In genomic region chr16:91648220-91648550, GRCm38 (mm10) we compare ENCODE assay signal across 7 mouse cellular contexts. TPM values are rescaled to one million over a fixed set of nuclear protein-coding genes. Genes with fewer than 3 reads are reported as not detected.
DNase-seq lines count a peak whose midpoint lies in the region; ATAC-seq and TF ChIP-seq lines count a peak whose summit lies in the region.

No protein-coding gene starts in this region.

- H3K4me3 ChIP-seq in intestine, postnatal 0 days (ENCODE audit: low read depth, low read length): peak overlapping the region; percentile 80
- peak overlapping the region; percentile 75 for H3K4me3 ChIP-seq in limb, embryonic 13.5 days
- peak overlapping the region; percentile 82 for H3K4me3 ChIP-seq in midbrain, embryonic 15.5 days

- WGBS in intestine, postnatal 0 days: under 1% methylated on average over 23 of the region's 25 CpGs
- WGBS in limb, embryonic 13.5 days: under 1% methylated on average over 25 of the region's 25 CpGs
- under 1% methylated on average over 25 of the region's 25 CpGs for WGBS in midbrain, embryonic 15.5 days

- intact Hi-C loops in gastrocnemius, postnatal 14 days (cut with DNase I; ENCODE audit: low total_unique reads): no loop called here

- peak overlapping the region; percentile 93 for H3K4me2 ChIP-seq in intestine, postnatal 0 days (replicated peaks; ENCODE audit: low read depth)
- H3K4me2 ChIP-seq in limb, embryonic 13.5 days (replicated peaks): peak overlapping the region; percentile 87
- peak overlapping the region; percentile 92 for H3K4me2 ChIP-seq in midbrain, embryonic 15.5 days

- no peaks in the 10 kb centered on the region for H3K9me3 ChIP-seq in intestine, postnatal 0 days (ENCODE audit: control insufficient read depth)
- no peaks in the 10 kb centered on the region for H3K9me3 ChIP-seq in limb, embryonic 13.5 days
- H3K9me3 ChIP-seq in midbrain, embryonic 15.5 days: no peaks in the 10 kb centered on the region

- peak; percentile 71 for DNase-seq in adrenal gland, adult 8-10 months
- DNase-seq in gastrocnemius, postnatal 14 days: peak; percentile 86
- DNase-seq in spleen, postnatal 14 days (ENCODE audit: low spot score in 2 of 2): peak; percentile 73 to 75

- H3K36me3 ChIP-seq in intestine, postnatal 0 days (ENCODE audit: control insufficient read depth, insufficient read depth): peaks cover 13% of the 10 kb centered on the region
- H3K36me3 ChIP-seq in limb, embryonic 13.5 days: peaks cover 17% of the 10 kb centered on the region
- peaks cover 9% of the 10 kb centered on the region; the same call in 1 of the 2 replicates for H3K36me3 ChIP-seq in midbrain, embryonic 15.5 days (replicated peaks)

- peak overlapping the region; percentile 81 for H3K9ac ChIP-seq in intestine, postnatal 0 days (ENCODE audit: low read depth, low read length)
- H3K9ac ChIP-seq in limb, embryonic 13.5 days: peak overlapping the region; percentile 89
- peak overlapping the region; percentile 80 for H3K9ac ChIP-seq in midbrain, embryonic 15.5 days

- no peak for TF ChIP-seq CTCF in intestine, postnatal 0 days (IDR thresholded peaks at IDR 0.05; ENCODE audit: low read depth)

- no peaks in the 10 kb centered on the region for H3K4me1 ChIP-seq in intestine, postnatal 0 days (replicated peaks; ENCODE audit: control insufficient read depth, insufficient read depth, low read length)
- H3K4me1 ChIP-seq in limb, embryonic 13.5 days: peaks cover 19% of the 10 kb centered on the region
- H3K4me1 ChIP-seq in midbrain, embryonic 15.5 days: peaks cover 29% of the 10 kb centered on the region

- ATAC-seq in common myeloid progenitor, adult 5-6 weeks (replicated peaks; ENCODE audit: low read depth, poor library complexity, severe bottlenecking): peak; percentile 24
- ATAC-seq in intestine, postnatal 0 days: peak; percentile 56
- ATAC-seq in limb, embryonic 13.5 days (ENCODE audit: low FRiP score, low read depth): peak; percentile 62
- peak; percentile 65 for ATAC-seq in midbrain, embryonic 15.5 days (replicated peaks)

- no peaks in the 10 kb centered on the region for H3K27me3 ChIP-seq in intestine, postnatal 0 days (replicated peaks; ENCODE audit: control insufficient read depth, insufficient read depth, low read length)
- no peaks in the 10 kb centered on the region for H3K27me3 ChIP-seq in limb, embryonic 13.5 days
- no peaks in the 10 kb centered on the region for H3K27me3 ChIP-seq in midbrain, embryonic 15.5 days (replicated peaks)

- H3K27ac ChIP-seq in intestine, postnatal 0 days (ENCODE audit: low read depth, low read length): peak overlapping the region; percentile 99
- H3K27ac ChIP-seq in limb, embryonic 13.5 days: peak overlapping the region; percentile 98
- peak overlapping the region; percentile 99 for H3K27ac ChIP-seq in midbrain, embryonic 15.5 days

RNA-seq across cellular contexts. Expression of gene Son, which starts 0.9 kb away (rescaled TPM):
- total RNA-seq in adrenal gland, adult 8-10 months (2022): 100 to 1,000 TPM; 235 to 405 (median 309) TPM
- 241 and 272 TPM in 2 replicates for total RNA-seq in common myeloid progenitor, adult 5-6 weeks (2017)
- total RNA-seq in gastrocnemius, postnatal 14 days (2021): 10 to 100 TPM; 95.5 to 96.9 TPM
- 71.1 and 83.4 TPM in 2 replicates for polyA plus RNA-seq in intestine, postnatal 0 days (2015; fragmentation: Nextera tagmentation; extraction: Ambion mirVana)
- 154 and 161 TPM in 2 replicates for polyA plus RNA-seq in limb, embryonic 13.5 days (2015; fragmentation: Nextera tagmentation; extraction: Ambion mirVana)
- 118 and 128 TPM in 2 replicates for polyA plus RNA-seq in midbrain, embryonic 15.5 days (2015; fragmentation: Nextera tagmentation; extraction: Ambion mirVana)

RNA-seq across cellular contexts. Expression of gene Gart, which starts 1.4 kb away (rescaled TPM):
- 100 to 1,000 TPM; 112 to 153 (median 129) TPM for total RNA-seq in adrenal gland, adult 8-10 months (2022)
- total RNA-seq in common myeloid progenitor, adult 5-6 weeks (2017): 233 and 304 TPM in 2 replicates
- 10 to 100 TPM; 45.2 to 54.1 TPM for total RNA-seq in gastrocnemius, postnatal 14 days (2021)
- polyA plus RNA-seq in intestine, postnatal 0 days (2015; fragmentation: Nextera tagmentation; extraction: Ambion mirVana): 19.0 and 23.8 TPM in 2 replicates
- polyA plus RNA-seq in limb, embryonic 13.5 days (2015; fragmentation: Nextera tagmentation; extraction: Ambion mirVana): 110 and 114 TPM in 2 replicates
- polyA plus RNA-seq in midbrain, embryonic 15.5 days (2015; fragmentation: Nextera tagmentation; extraction: Ambion mirVana): 60.7 and 62.0 TPM in 2 replicates

RNA-seq across cellular contexts. Expression of gene Dnajc28, which starts 29.4 kb away (rescaled TPM):
- total RNA-seq in adrenal gland, adult 8-10 months (2022): 10 to 100 TPM; 13.3 to 17.8 (median 14.2) TPM
- total RNA-seq in common myeloid progenitor, adult 5-6 weeks (2017): 7.4 and 12.7 TPM in 2 replicates
- 1 to 10 TPM; 6.6 to 8.5 TPM for total RNA-seq in gastrocnemius, postnatal 14 days (2021)
- 1.0 and 1.5 TPM in 2 replicates for polyA plus RNA-seq in intestine, postnatal 0 days (2015; fragmentation: Nextera tagmentation; extraction: Ambion mirVana)
- 3.8 and 5.2 TPM in 2 replicates for polyA plus RNA-seq in limb, embryonic 13.5 days (2015; fragmentation: Nextera tagmentation; extraction: Ambion mirVana)
- polyA plus RNA-seq in midbrain, embryonic 15.5 days (2015; fragmentation: Nextera tagmentation; extraction: Ambion mirVana): 7.1 and 7.8 TPM in 2 replicates

RNA-seq across cellular contexts. Expression of gene Donson, which starts 40.4 kb away (rescaled TPM):
- 10 to 100 TPM in 1 of 4 experiments, 1 to 10 TPM in 3; 4.0 to 13.1 (median 7.2) TPM for total RNA-seq in adrenal gland, adult 8-10 months (2022)
- total RNA-seq in common myeloid progenitor, adult 5-6 weeks (2017): 28.7 and 70.0 TPM in 2 replicates
- total RNA-seq in gastrocnemius, postnatal 14 days (2021): 1 to 10 TPM; 1.6 to 1.8 TPM
- 6.2 and 6.7 TPM in 2 replicates for polyA plus RNA-seq in intestine, postnatal 0 days (2015; fragmentation: Nextera tagmentation; extraction: Ambion mirVana)
- polyA plus RNA-seq in limb, embryonic 13.5 days (2015; fragmentation: Nextera tagmentation; extraction: Ambion mirVana): 22.1 and 23.2 TPM in 2 replicates
- 19.8 and 20.5 TPM in 2 replicates for polyA plus RNA-seq in midbrain, embryonic 15.5 days (2015; fragmentation: Nextera tagmentation; extraction: Ambion mirVana)

RNA-seq across cellular contexts. Expression of gene Tmem50b, which starts 50.6 kb away (rescaled TPM):
- 10 to 100 TPM; 46.4 to 63.8 (median 60.6) TPM for total RNA-seq in adrenal gland, adult 8-10 months (2022)
- total RNA-seq in common myeloid progenitor, adult 5-6 weeks (2017): 8.6 and 12.7 TPM in 2 replicates
- 10 to 100 TPM; 16.0 to 16.9 TPM for total RNA-seq in gastrocnemius, postnatal 14 days (2021)
- 24.9 and 28.0 TPM in 2 replicates for polyA plus RNA-seq in intestine, postnatal 0 days (2015; fragmentation: Nextera tagmentation; extraction: Ambion mirVana)
- polyA plus RNA-seq in limb, embryonic 13.5 days (2015; fragmentation: Nextera tagmentation; extraction: Ambion mirVana): 29.9 and 31.5 TPM in 2 replicates
- 79.4 and 81.6 TPM in 2 replicates for polyA plus RNA-seq in midbrain, embryonic 15.5 days (2015; fragmentation: Nextera tagmentation; extraction: Ambion mirVana)

Comparison
In these comparisons a context has a peak if more than half of its experiments do, and no peak if none do; other contexts are left out.
1. Peak in every context shown above with its lines: DNase-seq, ATAC-seq, H3K4me3 ChIP-seq and H3K27ac ChIP-seq.